Mouse (Mus musculus) neutrophil, adult 65 days (primary cell): ENCODE results near the gene Tm4sf5. TPM values are rescaled to one million over a fixed set of nuclear protein-coding genes. Genes with fewer than 3 reads are reported as not detected.

Experiments used
- total RNA-seq: library from RNA; stranded (reverse); gene quantifications from 2 replicates; pipeline ENCODE4 v1.2.4, GENCODE M21; 2023

Gene Tm4sf5
- not detected in 2 replicates for total RNA-seq

DNA sequence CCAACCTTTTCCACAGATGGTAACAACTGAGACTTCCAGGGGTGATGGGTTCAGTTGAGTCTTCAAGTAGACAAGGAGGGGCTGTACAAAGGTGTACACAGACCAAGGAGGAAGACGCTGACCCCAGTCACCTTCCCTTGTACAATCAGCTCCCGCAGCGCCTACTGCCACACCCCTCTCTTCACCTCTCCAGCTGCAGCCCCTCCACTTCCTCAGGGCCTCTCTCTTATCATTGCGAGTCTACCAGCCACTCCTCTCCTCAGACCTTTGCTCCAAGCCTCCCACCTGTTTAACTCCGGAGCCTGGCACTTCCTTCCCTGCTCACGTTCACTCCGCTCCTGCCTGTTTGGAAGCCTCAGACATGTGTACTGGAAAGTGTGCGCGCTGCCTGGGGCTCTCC is at the start of gene Tm4sf5:
Gene Tm4sf5, plus strand, starts transcription at position 275 of the 400 bp plus-strand sequence.

DNA sequence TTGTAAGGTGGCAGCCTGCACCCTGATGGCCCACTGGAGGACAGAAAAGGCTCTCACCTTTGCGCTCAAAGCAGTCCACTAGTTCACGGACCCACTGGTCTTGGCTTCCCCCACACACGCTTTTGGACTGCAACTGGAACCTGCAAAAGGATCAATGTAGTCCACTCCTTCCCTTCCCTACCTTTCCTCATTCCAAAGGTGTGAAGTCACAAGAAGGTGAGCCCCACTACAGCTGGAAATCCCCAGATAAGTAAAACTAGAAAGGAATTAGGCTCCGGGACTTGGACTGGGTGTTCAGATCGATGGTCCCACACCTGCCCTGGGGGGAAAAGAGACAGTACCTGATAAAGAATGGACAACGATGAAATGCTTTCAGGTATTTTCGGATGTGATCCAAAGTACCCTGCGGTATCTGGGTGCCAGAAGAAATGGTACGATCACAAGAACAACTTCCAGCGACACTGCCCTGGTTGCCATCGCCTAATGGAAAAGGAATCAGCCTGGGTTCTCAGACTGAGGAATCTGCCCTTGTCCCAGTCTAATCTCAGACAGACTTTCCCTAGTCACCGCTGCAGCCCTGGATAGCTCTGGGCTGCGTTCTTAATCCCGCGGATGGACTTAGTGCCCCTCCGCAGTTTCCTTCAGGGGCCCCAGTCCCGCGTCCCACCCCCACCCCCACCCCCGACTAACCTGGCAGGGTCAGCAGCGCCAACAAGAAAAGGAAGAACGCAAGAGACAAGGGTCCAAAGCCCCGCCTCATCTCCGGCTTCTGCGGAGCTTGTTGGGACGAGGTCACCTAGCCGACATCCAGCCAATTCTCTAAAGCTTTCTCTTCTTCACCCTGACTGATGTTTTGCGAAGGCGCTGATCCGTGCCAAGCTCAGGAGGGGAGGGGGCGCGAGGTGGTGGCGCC is 46.1 kb upstream of the Tm4sf5 start, which contains the start of gene Zmynd15:
Gene Zmynd15, plus strand, starts transcription at position 746 of the 913 bp plus-strand sequence.

DNA sequence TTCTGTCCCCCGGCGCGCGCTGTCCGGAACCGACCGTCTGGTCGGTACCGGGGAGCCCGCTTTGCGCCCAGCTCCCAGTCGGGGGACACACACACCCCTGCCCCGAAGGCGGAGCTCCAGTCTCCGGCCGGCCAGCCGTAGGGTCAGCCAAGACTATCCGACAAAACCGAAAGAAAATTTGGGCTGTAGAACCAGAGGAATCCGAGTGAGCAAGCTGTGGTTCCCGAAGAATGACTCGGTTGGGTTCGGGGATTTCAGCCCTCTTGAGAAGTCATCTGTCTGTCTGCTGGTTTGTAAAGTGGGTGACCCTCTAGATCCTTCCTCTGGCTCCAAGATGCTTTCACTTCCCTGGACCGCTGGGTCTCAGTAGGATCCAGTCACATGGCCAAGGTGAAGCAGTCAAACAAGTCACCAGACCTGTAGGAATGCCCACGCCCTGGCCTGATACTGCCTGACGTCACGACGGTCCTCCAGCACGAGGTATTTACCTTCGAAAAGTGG is 45.4 kb upstream of the Tm4sf5 start, which contains the start of gene Cxcl16:
Gene Cxcl16, minus strand, starts transcription at position 384 of the 501 bp plus-strand sequence.

DNA sequence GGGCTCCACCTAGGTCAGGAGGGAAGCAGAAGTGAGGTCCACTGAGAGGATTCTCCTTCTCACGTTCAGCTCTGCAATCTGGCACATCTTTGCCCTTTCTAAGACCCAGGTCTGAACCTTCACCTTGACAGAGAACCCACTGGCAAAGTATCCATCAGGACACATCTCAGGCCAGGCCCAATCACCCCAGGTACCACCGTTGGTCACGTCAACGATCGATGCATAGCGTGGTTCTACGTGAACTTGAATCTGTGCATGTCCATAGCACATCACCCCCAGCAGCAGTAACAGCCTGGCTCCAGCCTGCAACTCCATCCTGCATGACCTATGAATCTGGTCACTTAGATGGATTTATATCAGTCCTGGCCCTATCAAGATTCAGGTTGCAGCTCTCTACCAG is 9.2 kb downstream of the Tm4sf5 start, which contains the start of gene Vmo1:
Gene Vmo1, minus strand, starts transcription at position 329 of the 400 bp plus-strand sequence.

DNA sequence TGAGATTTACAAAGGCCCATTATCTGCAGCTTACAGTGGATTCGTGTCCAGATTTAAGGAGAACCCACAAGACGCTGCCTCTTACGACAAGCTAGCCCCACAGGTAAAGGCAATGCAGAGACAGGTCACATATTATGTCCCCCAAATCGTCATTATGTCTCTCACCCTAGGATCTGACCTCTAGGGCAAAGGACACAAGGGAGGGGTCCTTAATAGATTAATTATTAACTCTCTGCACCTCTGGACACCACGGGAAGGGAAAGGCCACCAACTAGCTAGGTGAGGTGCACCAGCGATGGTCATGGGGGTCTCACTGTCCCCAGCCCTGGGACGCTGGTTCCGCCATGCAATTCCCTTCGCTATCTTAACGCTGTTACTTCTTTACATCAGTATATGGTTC is 13.9 kb downstream of the Tm4sf5 start, which contains the start of gene Gltpd2:
Gene Gltpd2, plus strand, starts transcription at position 274 of the 400 bp plus-strand sequence.

DNA sequence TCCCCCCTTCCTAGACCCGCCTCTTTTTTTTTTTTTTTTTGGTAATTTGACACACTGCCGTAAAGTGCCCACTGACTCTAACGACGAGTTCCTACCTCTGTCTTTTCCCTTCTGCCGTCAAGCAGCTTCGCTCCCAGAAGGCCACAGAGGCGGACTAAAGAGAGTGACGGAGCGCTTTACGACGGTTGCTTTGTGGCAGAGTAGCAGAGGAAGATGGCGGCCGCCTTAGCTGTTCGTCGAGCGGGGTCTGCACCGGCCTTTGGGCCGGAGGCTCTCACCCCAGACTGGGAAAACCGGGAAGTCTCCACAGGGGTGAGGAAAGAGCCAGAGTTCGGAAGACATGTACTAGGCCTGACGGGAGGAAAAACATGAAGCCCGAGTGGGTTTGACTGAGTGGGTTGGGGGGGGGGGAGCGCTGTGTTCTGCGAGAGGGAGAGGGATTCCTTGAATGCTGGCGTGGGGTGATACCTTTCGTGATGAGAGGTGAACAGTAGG is 20.2 kb downstream of the Tm4sf5 start, which contains the start of gene Psmb6:
Gene Psmb6, plus strand, starts transcription at position 184 of the 495 bp plus-strand sequence.

DNA sequence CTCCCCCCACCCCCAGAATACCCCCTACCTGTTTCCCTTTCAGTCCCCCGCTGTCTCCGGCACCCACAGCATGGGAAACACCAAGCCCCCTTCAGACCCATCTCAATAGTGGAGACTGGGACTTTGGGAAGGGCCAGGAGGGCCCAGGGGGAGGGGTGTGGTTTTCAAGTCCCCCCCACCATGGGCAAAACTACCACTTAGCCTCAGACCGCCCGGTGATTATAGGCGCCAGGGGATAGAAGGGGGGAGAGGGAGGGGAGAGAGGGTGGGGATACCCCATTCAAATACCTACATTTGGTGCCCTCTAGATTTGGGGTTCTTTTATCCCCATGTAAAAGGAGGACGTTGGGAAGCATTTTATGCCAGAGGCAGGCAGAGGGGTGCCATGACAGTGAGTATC is 27.8 kb downstream of the Tm4sf5 start, which contains the start of gene Gm40193:
Gene Gm40193, minus strand, starts transcription at position 101 of the 400 bp plus-strand sequence.

DNA sequence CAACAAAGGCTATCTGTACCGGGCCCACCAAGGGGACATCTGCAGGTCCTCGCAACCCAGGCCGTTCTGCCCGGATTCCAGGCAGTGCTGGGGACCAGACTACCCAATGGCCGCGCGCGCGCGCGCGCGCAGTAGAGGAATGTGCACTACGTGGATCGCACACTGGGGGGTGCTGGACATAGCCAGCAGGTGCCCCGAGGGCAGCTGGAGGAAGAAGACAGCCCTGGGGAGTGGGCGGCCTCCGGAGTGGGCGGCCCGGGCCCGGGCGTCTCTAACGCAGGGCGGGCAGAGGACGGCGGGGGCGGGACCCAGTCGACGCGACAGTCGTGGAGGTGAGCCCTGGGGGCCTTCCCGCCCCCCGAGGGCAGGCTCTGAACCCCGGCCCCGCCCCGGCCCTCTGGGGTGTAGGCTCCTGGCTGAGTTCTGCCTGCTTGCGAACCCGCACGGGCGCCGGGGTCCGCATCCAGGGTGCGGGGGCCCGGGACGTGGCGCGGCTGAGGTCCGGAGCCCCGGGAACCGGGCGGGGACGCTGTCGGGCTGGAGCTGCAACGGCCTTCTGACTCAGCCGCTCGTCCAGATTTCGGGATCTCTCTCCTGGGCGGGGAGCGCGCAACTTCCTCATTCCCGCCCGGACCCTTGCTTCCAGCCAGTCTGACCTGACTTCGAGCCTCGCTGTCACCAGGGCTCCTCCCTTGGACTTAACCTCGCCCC is 35.0 kb downstream of the Tm4sf5 start, which contains the start of gene Pld2:
Gene Pld2, plus strand, starts transcription at position 188 of the 711 bp plus-strand sequence.

Other genes starting within 250 kb of the Tm4sf5 start
- gene Alox12, start 249.9 kb upstream of the Tm4sf5 start, total RNA-seq, result 0.51 TPM in 1 of 2 replicates, not detected in the other
- not detected in 2 replicates for gene Alox12e, start 182.6 kb upstream of the Tm4sf5 start, total RNA-seq
- 1.2 and 3.1 TPM in 2 replicates for gene Alox15, start 153.2 kb upstream of the Tm4sf5 start, total RNA-seq
- gene Pelp1, start 95.2 kb upstream of the Tm4sf5 start, total RNA-seq, result 12.0 and 22.1 TPM in 2 replicates
- gene Arrb2, start 72.6 kb upstream of the Tm4sf5 start, total RNA-seq, result 950 and 1,080 TPM in 2 replicates
- 24.7 and 31.8 TPM in 2 replicates for gene Med11, start 53.3 kb upstream of the Tm4sf5 start, total RNA-seq
- gene Zmynd15, start 45.8 kb upstream of the Tm4sf5 start, total RNA-seq, result 0.61 and 0.66 TPM in 2 replicates
- gene Cxcl16, start 45.3 kb upstream of the Tm4sf5 start, total RNA-seq, result 2.9 and 7.3 TPM in 2 replicates
- not detected in 2 replicates for gene Vmo1, start 9.4 kb downstream of the Tm4sf5 start, total RNA-seq
- gene Gltpd2, start 14.0 kb downstream of the Tm4sf5 start, total RNA-seq, result not detected in 2 replicates
- 85.9 and 94.4 TPM in 2 replicates for gene Psmb6, start 20.1 kb downstream of the Tm4sf5 start, total RNA-seq
- gene Gm40193, start 27.7 kb downstream of the Tm4sf5 start, total RNA-seq, result not detected in 2 replicates
- gene Pld2, start 34.8 kb downstream of the Tm4sf5 start, total RNA-seq, result 2.0 and 3.3 TPM in 2 replicates
- gene Mink1, start 57.6 kb downstream of the Tm4sf5 start, total RNA-seq, result 14.2 and 21.9 TPM in 2 replicates
- gene 4930544D05Rik, start 110.6 kb downstream of the Tm4sf5 start, total RNA-seq, result not detected in 2 replicates
- 1.0 TPM in 1 of 2 replicates, not detected in the other for gene Chrne, start 114.0 kb downstream of the Tm4sf5 start, total RNA-seq
- gene Gp1ba, start 133.9 kb downstream of the Tm4sf5 start, total RNA-seq, result 0.18 and 0.73 TPM in 2 replicates
- gene Rnf167, start 142.0 kb downstream of the Tm4sf5 start, total RNA-seq, result 139 and 152 TPM in 2 replicates
- gene Slc25a11, start 142.2 kb downstream of the Tm4sf5 start, total RNA-seq, result 80.8 and 90.9 TPM in 2 replicates
- gene Pfn1, start 149.4 kb downstream of the Tm4sf5 start, total RNA-seq, result 1,990 and 2,032 TPM in 2 replicates
- 4.2 and 6.6 TPM in 2 replicates for gene Eno3, start 152.0 kb downstream of the Tm4sf5 start, total RNA-seq
- gene Spag7, start 164.2 kb downstream of the Tm4sf5 start, total RNA-seq, result 36.7 and 37.4 TPM in 2 replicates
- 55.4 and 60.4 TPM in 2 replicates for gene Camta2, start 182.9 kb downstream of the Tm4sf5 start, total RNA-seq
- not detected in 2 replicates for gene Inca1, start 194.9 kb downstream of the Tm4sf5 start, total RNA-seq
- 30.8 and 43.4 TPM in 2 replicates for gene Kif1c, start 195.3 kb downstream of the Tm4sf5 start, total RNA-seq